Mouse (Mus musculus): ENCODE measurements at regions not wholly inside any gene's neighbourhood (a gene's known extent, or its start where the extent isn't known, plus 50 kb on each side); places are given as distances from the start of the nearest gene placed in this dataset.

GRCm38 (mm10) chr8:8102010-8102727, 558.9 kb downstream of the Efnb2 start:
- in situ Hi-C loops (cut with MboI, MseI) = no loop called here

GRCm38 (mm10) chr8:8092551-8092950, 568.5 kb downstream of the Efnb2 start:
- in situ Hi-C loops (cut with MboI, MseI) = no loop called here

GRCm38 (mm10) chr8:8084652-8085051, 576.4 kb downstream of the Efnb2 start:
- in situ Hi-C loops (cut with MboI, MseI) = no loop called here

GRCm38 (mm10) chr8:8064074-8064473, 597.0 kb downstream of the Efnb2 start:
- in situ Hi-C loops (cut with MboI, MseI) = no loop called here

- in situ Hi-C loops (cut with MboI, MseI) = no loop called here
These were observed 606.7 kb downstream of the Efnb2 start for GRCm38 (mm10) chr8:8054224-8054916.

- in situ Hi-C loops (cut with MboI, MseI) = no loop called here
These were observed 609.9 kb downstream of the Efnb2 start for GRCm38 (mm10) chr8:8051186-8051585.

- in situ Hi-C loops (cut with MboI, MseI) = no loop called here
These were observed 610.3 kb downstream of the Efnb2 start for GRCm38 (mm10) chr8:8050778-8051177.

GRCm38 (mm10) chr8:8044926-8045325, 616.1 kb downstream of the Efnb2 start:
- in situ Hi-C loops (cut with MboI, MseI) = no loop called here

- in situ Hi-C loops (cut with MboI, MseI) = no loop called here
These were observed 616.7 kb downstream of the Efnb2 start for GRCm38 (mm10) chr8:8044296-8044695.

GRCm38 (mm10) chr8:8037929-8038328, 623.1 kb downstream of the Efnb2 start:
- in situ Hi-C loops (cut with MboI, MseI) = loop anchor here in 1 of 2 experiments (10.0 kb wide), 1 partner anchor 863 kb away; no protein-coding TSS in a partner anchor

- in situ Hi-C loops (cut with MboI, MseI) = no loop called here
These were observed 649.9 kb downstream of the Efnb2 start for GRCm38 (mm10) chr8:8011151-8011550.

GRCm38 (mm10) chr8:7994905-7995304, 666.1 kb downstream of the Efnb2 start:
- in situ Hi-C loops (cut with MboI, MseI) = no loop called here

- in situ Hi-C loops (cut with MboI, MseI) = no loop called here
These were observed 672.2 kb downstream of the Efnb2 start for GRCm38 (mm10) chr8:7988820-7989219.

- in situ Hi-C loops (cut with MboI, MseI) = loop anchor here in 1 of 2 experiments (10.0 kb wide), 1 partner anchor 1952 kb away; no protein-coding TSS in a partner anchor
These were observed 684.0 kb downstream of the Efnb2 start for GRCm38 (mm10) chr8:7977020-7977419.

- in situ Hi-C loops (cut with MboI, MseI) = loop anchor here in 1 of 2 experiments (10.0 kb wide), 1 partner anchor 1949 kb away; no protein-coding TSS in a partner anchor
These were observed 687.3 kb downstream of the Efnb2 start for GRCm38 (mm10) chr8:7973791-7974190.

- in situ Hi-C loops (cut with MboI, MseI) = no loop called here
These were observed 696.8 kb downstream of the Efnb2 start for GRCm38 (mm10) chr8:7964276-7964675.

- in situ Hi-C loops (cut with MboI, MseI) = no loop called here
These were observed 704.3 kb downstream of the Efnb2 start for GRCm38 (mm10) chr8:7956745-7957144.

GRCm38 (mm10) chr8:7954851-7955250, 706.2 kb downstream of the Efnb2 start:
- in situ Hi-C loops (cut with MboI, MseI) = no loop called here

- in situ Hi-C loops (cut with MboI, MseI) = no loop called here
These were observed 714.9 kb downstream of the Efnb2 start for GRCm38 (mm10) chr8:7945966-7946775.

- in situ Hi-C loops (cut with MboI, MseI) = no loop called here
These were observed 724.4 kb downstream of the Efnb2 start for GRCm38 (mm10) chr8:7936596-7936995.

GRCm38 (mm10) chr8:7919416-7919815, 741.6 kb downstream of the Efnb2 start:
- in situ Hi-C loops (cut with MboI, MseI) = no loop called here

GRCm38 (mm10) chr8:7894338-7894737, 766.7 kb downstream of the Efnb2 start:
- in situ Hi-C loops (cut with MboI, MseI) = no loop called here
